Mouse (Mus musculus) B cell, adult 2 months (primary cell): ENCODE results near the gene Rnps1.

Source experiments
- DNase-seq, 2 experiments: peaks; one replicate each; pipeline ENCODE4 v3.0.0; 2022

Rnps1 gene

GRCm38 (mm10) chr17:24470701-24471527 lies 56.5 kb downstream of the Rnps1 start:
- no peak for DNase-seq

DNA sequence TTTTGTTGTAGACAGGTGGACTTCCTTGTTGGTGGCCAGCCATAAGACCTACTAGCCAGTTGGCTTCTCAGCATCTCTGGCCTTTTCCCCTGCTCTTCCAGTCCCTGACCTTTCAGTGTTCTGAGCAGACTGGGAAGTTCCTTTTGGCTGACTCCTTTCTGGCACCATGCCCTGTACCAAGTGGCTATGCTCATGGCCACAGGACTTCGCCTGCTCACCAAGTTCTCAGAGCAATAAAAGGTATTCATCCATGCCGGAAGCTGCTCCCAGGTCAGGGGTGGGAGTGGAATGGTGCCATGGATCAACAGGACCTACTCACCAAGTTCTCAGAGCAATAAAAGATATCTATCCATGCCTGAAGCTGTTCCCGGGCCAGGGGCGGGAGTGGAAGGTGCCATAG lies 58.1 kb downstream of the Rnps1 start:
- no peak for DNase-seq

DNA sequence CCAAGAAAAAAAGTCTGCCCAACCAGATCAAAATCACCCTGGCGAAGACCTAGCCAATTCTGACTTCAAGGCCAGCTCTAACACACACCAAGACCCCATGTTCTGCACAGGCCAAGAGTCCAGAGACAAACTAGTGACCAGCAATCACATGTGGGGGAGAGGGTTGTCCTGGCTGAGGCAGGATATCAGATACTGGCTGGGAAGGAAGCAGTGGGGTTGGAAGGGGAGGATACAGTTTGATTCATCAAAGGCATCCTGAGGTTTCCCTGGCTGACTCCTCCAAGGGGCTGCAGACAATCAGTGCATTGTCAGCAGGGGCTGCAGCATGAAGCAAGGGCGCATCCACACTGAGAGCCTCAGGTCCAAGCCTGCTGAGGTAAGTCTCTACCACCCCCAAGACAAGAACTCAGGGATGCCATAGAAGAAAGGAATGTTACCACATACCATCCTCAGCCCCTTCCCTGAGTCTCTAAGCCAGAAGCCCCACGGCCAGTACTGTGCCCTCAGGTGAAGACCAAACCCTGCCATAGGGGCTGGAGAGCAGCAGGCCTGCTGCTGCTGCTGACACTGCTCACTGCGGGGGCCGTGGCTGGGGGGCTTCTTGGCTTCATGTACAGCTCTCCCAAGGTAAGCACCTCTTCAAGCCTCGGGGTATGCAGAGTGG lies 59.4 kb downstream of the Rnps1 start, which contains the start of gene Bricd5:
Bricd5 (plus strand) TSS at position 273 of the 664 bp plus-strand sequence.
- DNase-seq: no peak

- DNase-seq: no peak
These were observed 60.2 kb downstream of the Rnps1 start for GRCm38 (mm10) chr17:24474557-24474956.
